Mouse (Mus musculus) small intestine, adult 2 months (tissue): ENCODE data around the gene Tmem182. TPM values are rescaled to one million over a fixed set of nuclear protein-coding genes. Genes with fewer than 3 reads are reported as not detected.
A peak's percentile ranks its signal among the peaks of the same experiment; 100 is the strongest.

Source experiments
- H3K27ac ChIP-seq: fragments of 200-500 bp; 2 replicates; pipeline ENCODE4 v1.5.1; 2012; ENCODE audit warnings: low read depth, low read length, control low read depth, inconsistent platforms; ENCODE audit not compliant: insufficient read depth
- H3K27me3 ChIP-seq: fragments of 200-500 bp; 2 replicates; pipeline ENCODE4 v1.6.1; 2012; ENCODE audit warnings: mild to moderate bottlenecking, moderate library complexity, low read length, inconsistent platforms; ENCODE audit not compliant: control insufficient read depth, insufficient read depth
- H3K36me3 ChIP-seq: fragments of 200-500 bp; 2 replicates; pipeline ENCODE4 v1.6.1; 2012; ENCODE audit warnings: mild to moderate bottlenecking, low read length, control low read depth, inconsistent platforms; ENCODE audit not compliant: control insufficient read depth, insufficient read depth
- H3K4me1 ChIP-seq: fragments of 200-500 bp; 2 replicates; pipeline ENCODE4 v1.6.1; 2012; ENCODE audit warnings: low read length, inconsistent platforms, mixed read lengths; ENCODE audit not compliant: control insufficient read depth, insufficient read depth, insufficient read length
- H3K4me3 ChIP-seq: fragments of 200-500 bp; 2 replicates; pipeline ENCODE4 v1.5.1; 2012; ENCODE audit warnings: low read depth, mild to moderate bottlenecking, control low read depth, inconsistent platforms, low read length, moderate library complexity
- CTCF ChIP-seq: fragments of 200-500 bp; IDR thresholded peaks from 2 replicates; pipeline ENCODE4 v1.5.1; 2012; ENCODE audit warnings: low read depth, mild to moderate bottlenecking, control low read depth, inconsistent platforms, low read length, moderate library complexity, mixed read lengths; ENCODE audit not compliant: insufficient replicate concordance, insufficient read length; ENCODE audit errors: extremely low read depth
- POLR2A ChIP-seq: fragments of 200-500 bp; IDR thresholded peaks from 2 replicates; pipeline ENCODE4 v1.6.1; 2012; ENCODE audit warnings: low read depth, mild to moderate bottlenecking, control low read depth, inconsistent platforms, low read length, moderate library complexity
- WGBS: fragments of 180-500 bp; shearing (Covaris S2); methylation state at CpG from one replicate; pipeline ENCODE4 v1.1.7; 2018; 5-methylcytosine and 5-hydroxymethylcytosine counted together
- polyA plus RNA-seq: library from polyadenylated mRNA; depleted of rRNA; stranded (reverse); fragments of >200 nt; gene quantifications from 2 replicates; pipeline ENCODE4 v1.2.3, GENCODE M21; 2012; rRNA removed

Tmem182 gene
- polyA plus RNA-seq: not detected in 2 replicates

GRCm38 (mm10) chr1:40805351-40805750 lies at the start of gene Tmem182:
Gene Tmem182 (plus strand): TSS chr1:40805601.
- no peak for TF ChIP-seq CTCF
- TF ChIP-seq POLR2A: no peak
- Histone ChIP-seq H3K27ac (no peak within 1 kb of the TSS), H3K36me3 (no peaks in the 10 kb centered on the region), H3K27me3 (no peaks in the 10 kb centered on the region), H3K4me3 (no peak within 1 kb of the TSS), H3K4me1 (no peaks in the 10 kb centered on the region)
- 80% methylated on average over 9 of the region's 9 CpGs for WGBS

GRCm38 (mm10) chr1:40759751-40760445 lies 45.5 kb upstream of the Tmem182 start:
- no peaks in the 10 kb centered on the region for H3K27me3 ChIP-seq
- H3K27ac ChIP-seq: peak overlapping the region; percentile 50
- 50% methylated on average over 6 of the region's 6 CpGs for WGBS
- H3K4me3 ChIP-seq: no peak overlapping the region
- peaks cover 12% of the 10 kb centered on the region for H3K4me1 ChIP-seq
- H3K36me3 ChIP-seq: peaks cover 21% of the 10 kb centered on the region
- no peak for TF ChIP-seq CTCF
- no peak for TF ChIP-seq POLR2A

- WGBS: 35% methylated on average over 1 of the region's 1 CpGs
- TF ChIP-seq CTCF (no peak), POLR2A (no peak)
- Histone ChIP-seq H3K36me3 (peaks cover 22% of the 10 kb centered on the region), H3K4me1 (peaks cover 18% of the 10 kb centered on the region), H3K27me3 (no peaks in the 10 kb centered on the region), H3K27ac (peak overlapping the region; percentile 82), H3K4me3 (no peak overlapping the region)
Measured at GRCm38 (mm10) chr1:40764042-40764441, 41.4 kb upstream of the Tmem182 start.

- 21% methylated on average over 15 of the region's 15 CpGs for WGBS
- Histone ChIP-seq H3K27ac (peak overlapping the region; percentile 82), H3K36me3 (peaks cover 22% of the 10 kb centered on the region), H3K4me1 (peaks cover 16% of the 10 kb centered on the region), H3K27me3 (no peaks in the 10 kb centered on the region), H3K4me3 (no peak overlapping the region)
- TF ChIP-seq POLR2A (no peak), CTCF (no peak)
Measured at GRCm38 (mm10) chr1:40764701-40765275, 40.6 kb upstream of the Tmem182 start.

- Histone ChIP-seq H3K36me3 (peaks cover 22% of the 10 kb centered on the region), H3K27ac (peak overlapping the region; percentile 77), H3K4me1 (peaks cover 12% of the 10 kb centered on the region), H3K27me3 (no peaks in the 10 kb centered on the region), H3K4me3 (no peak overlapping the region)
- WGBS: 91% methylated on average over 12 of the region's 12 CpGs
- no peak for TF ChIP-seq POLR2A
- no peak for TF ChIP-seq CTCF
Measured at GRCm38 (mm10) chr1:40765521-40765920, 39.9 kb upstream of the Tmem182 start.

- Histone ChIP-seq H3K27ac (no peak overlapping the region), H3K4me3 (no peak overlapping the region), H3K36me3 (peaks cover 26% of the 10 kb centered on the region), H3K27me3 (no peaks in the 10 kb centered on the region), H3K4me1 (peaks cover 19% of the 10 kb centered on the region)
- TF ChIP-seq POLR2A (no peak), CTCF (no peak)
- 93% methylated on average over 18 of the region's 18 CpGs for WGBS
Measured at GRCm38 (mm10) chr1:40767588-40767987, 37.8 kb upstream of the Tmem182 start.

GRCm38 (mm10) chr1:40768606-40769005 lies 36.8 kb upstream of the Tmem182 start:
- Histone ChIP-seq H3K4me3 (no peak overlapping the region), H3K27ac (no peak overlapping the region), H3K4me1 (peaks cover 19% of the 10 kb centered on the region), H3K27me3 (no peaks in the 10 kb centered on the region), H3K36me3 (peaks cover 24% of the 10 kb centered on the region)
- TF ChIP-seq POLR2A: no peak
- TF ChIP-seq CTCF: peak; percentile 76; the same call in 1 of the 2 replicates
- WGBS: 43% methylated on average over 6 of the region's 6 CpGs
